Mouse (Mus musculus) retina, postnatal 1 day (tissue): ENCODE measurements around the gene Pdzrn3.

Experiments used
- DNase-seq: peaks from one replicate; pipeline ENCODE4 v3.0.0-alpha.2; 2012

The Pdzrn3 gene

GRCm38 (mm10) chr6:101191576-101191975 lies 186.1 kb downstream of the Pdzrn3 start:
- DNase-seq = no peak

GRCm38 (mm10) chr6:101187322-101187721 lies 190.4 kb downstream of the Pdzrn3 start:
- DNase-seq = no peak

- DNase-seq = no peak
Observed at GRCm38 (mm10) chr6:101186887-101187286, 190.8 kb downstream of the Pdzrn3 start.

GRCm38 (mm10) chr6:101184103-101184785 lies 193.5 kb downstream of the Pdzrn3 start:
- DNase-seq = no peak

GRCm38 (mm10) chr6:101170699-101171098 lies 207.0 kb downstream of the Pdzrn3 start:
- no peak for DNase-seq

GRCm38 (mm10) chr6:101153511-101153921 lies 224.2 kb downstream of the Pdzrn3 start:
- DNase-seq = no peak

GRCm38 (mm10) chr6:101135368-101135767 lies 242.3 kb downstream of the Pdzrn3 start:
- no peak for DNase-seq

GRCm38 (mm10) chr6:101125396-101125795 lies 252.3 kb downstream of the Pdzrn3 start:
- DNase-seq = no peak

GRCm38 (mm10) chr6:101108951-101109350 lies 268.7 kb downstream of the Pdzrn3 start:
- DNase-seq = no peak

- no peak for DNase-seq
Observed at GRCm38 (mm10) chr6:101103506-101103905, 274.2 kb downstream of the Pdzrn3 start.

- DNase-seq = no peak
Observed at GRCm38 (mm10) chr6:101101709-101102654, 275.7 kb downstream of the Pdzrn3 start.
